Mouse (Mus musculus): ENCODE data around the gene Bckdha. TPM values are rescaled to one million over a fixed set of nuclear protein-coding genes. Genes with fewer than 3 reads are reported as not detected.
A peak's percentile ranks its signal among the peaks of the same experiment; 100 is the strongest.

The Bckdha gene
- polyA plus RNA-seq, 1 experiment from 2014 or later, result 50.7 TPM

- Histone ChIP-seq H3K27me3 (peaks cover 76% of the 10 kb centered on the region), H3K9ac (peak overlapping the region; percentile 66; the same call in 1 of the 2 replicates), H3K27ac (replicated peaks) (no peak overlapping the region), H3K4me3 (peak overlapping the region; percentile 44), H3K9me3 (no peaks in the 10 kb centered on the region), H3K4me2 (peak overlapping the region; percentile 59), H3K36me3 (no peaks in the 10 kb centered on the region), H3K4me1 (replicated peaks) (peaks cover 41% of the 10 kb centered on the region)
- no peak for ATAC-seq (ENCODE audit: low read depth)
- WGBS, result 14% methylated on average over 12 of the region's 12 CpGs
These were observed 30.8 kb upstream of the Bckdha start for GRCm38 (mm10) chr7:25689603-25690021.

- Histone ChIP-seq H3K4me1 (replicated peaks) (peaks cover 41% of the 10 kb centered on the region), H3K9me3 (no peaks in the 10 kb centered on the region), H3K27me3 (peaks cover 77% of the 10 kb centered on the region), H3K4me2 (peak overlapping the region; percentile 59), H3K4me3 (peak overlapping the region; percentile 44), H3K9ac (peak overlapping the region; percentile 66), H3K27ac (replicated peaks) (no peak overlapping the region), H3K36me3 (no peaks in the 10 kb centered on the region)
- WGBS, result 2% methylated on average over 51 of the region's 52 CpGs
- ATAC-seq (ENCODE audit: low read depth), result 0 out of 2 replicates have a peak, but pooled peaks have one; percentile 23
These were observed 30.2 kb upstream of the Bckdha start for GRCm38 (mm10) chr7:25688810-25689586.

- H3K27me3 ChIP-seq, result peaks cover 77% of the 10 kb centered on the region
- H3K27ac ChIP-seq (replicated peaks), result no peak overlapping the region
- peak overlapping the region; percentile 59 for H3K4me2 ChIP-seq
- under 1% methylated on average over 47 of the region's 47 CpGs for WGBS
- peak overlapping the region; percentile 66 for H3K9ac ChIP-seq
- no peaks in the 10 kb centered on the region for H3K36me3 ChIP-seq
- H3K9me3 ChIP-seq, result no peaks in the 10 kb centered on the region
- peak overlapping the region; percentile 44 for H3K4me3 ChIP-seq
- H3K4me1 ChIP-seq (replicated peaks), result peaks cover 41% of the 10 kb centered on the region
- ATAC-seq (ENCODE audit: low read depth), result no peak
These were observed 29.1 kb upstream of the Bckdha start for GRCm38 (mm10) chr7:25687811-25688401.

GRCm38 (mm10) chr7:25686680-25687531, 28.1 kb upstream of the Bckdha start, which contains the start of gene Tgfb1:
Gene Tgfb1 (plus strand): TSS chr7:25687002.
- peaks cover 47% of the 10 kb centered on the region for H3K4me1 ChIP-seq (replicated peaks)
- 1% methylated on average over 53 of the region's 69 CpGs for WGBS
- H3K9ac ChIP-seq, result peak within 1 kb of the TSS; percentile 66
- H3K4me2 ChIP-seq, result peak within 1 kb of the TSS; percentile 59
- H3K36me3 ChIP-seq, result no peaks in the 10 kb centered on the region
- H3K9me3 ChIP-seq, result no peaks in the 10 kb centered on the region
- peak within 1 kb of the TSS; percentile 44 for H3K4me3 ChIP-seq
- no peak within 1 kb of the TSS for H3K27ac ChIP-seq (replicated peaks)
- ATAC-seq (ENCODE audit: low read depth), result peak; percentile 32; the same call in 1 of the 2 replicates
- H3K27me3 ChIP-seq, result peaks cover 71% of the 10 kb centered on the region

GRCm38 (mm10) chr7:25685926-25686470, 27.2 kb upstream of the Bckdha start:
- peak overlapping the region; percentile 44; the same call in 1 of the 2 replicates for H3K4me3 ChIP-seq
- 65% methylated on average over 21 of the region's 21 CpGs for WGBS
- H3K36me3 ChIP-seq, result no peaks in the 10 kb centered on the region
- no peak overlapping the region for H3K27ac ChIP-seq (replicated peaks)
- H3K4me1 ChIP-seq (replicated peaks), result peaks cover 56% of the 10 kb centered on the region
- H3K4me2 ChIP-seq, result peak overlapping the region; percentile 59
- H3K9me3 ChIP-seq, result no peaks in the 10 kb centered on the region
- peaks cover 65% of the 10 kb centered on the region for H3K27me3 ChIP-seq
- ATAC-seq (ENCODE audit: low read depth), result no peak
- H3K9ac ChIP-seq, result no peak overlapping the region

- Histone ChIP-seq H3K36me3 (no peaks in the 10 kb centered on the region), H3K9me3 (no peaks in the 10 kb centered on the region), H3K27ac (replicated peaks) (no peak overlapping the region), H3K9ac (no peak overlapping the region), H3K27me3 (peaks cover 51% of the 10 kb centered on the region), H3K4me2 (no peak overlapping the region), H3K4me1 (replicated peaks) (peaks cover 63% of the 10 kb centered on the region), H3K4me3 (no peak overlapping the region)
- ATAC-seq (ENCODE audit: low read depth), result no peak
- WGBS, result 84% methylated on average over 6 of the region's 6 CpGs
These were observed 25.9 kb upstream of the Bckdha start for GRCm38 (mm10) chr7:25684659-25685058.

GRCm38 (mm10) chr7:25683474-25684180, 24.8 kb upstream of the Bckdha start:
- Histone ChIP-seq H3K4me2 (no peak overlapping the region), H3K4me3 (no peak overlapping the region), H3K27ac (replicated peaks) (no peak overlapping the region), H3K9ac (no peak overlapping the region), H3K9me3 (no peaks in the 10 kb centered on the region), H3K4me1 (replicated peaks) (peaks cover 53% of the 10 kb centered on the region), H3K36me3 (no peaks in the 10 kb centered on the region), H3K27me3 (peaks cover 48% of the 10 kb centered on the region)
- 68% methylated on average over 7 of the region's 7 CpGs for WGBS
- no peak for ATAC-seq (ENCODE audit: low read depth)

- H3K27ac ChIP-seq (replicated peaks), result peak overlapping the region; percentile 94
These were observed 22.8 kb upstream of the Bckdha start for GRCm38 (mm10) chr7:25681341-25682231.

GRCm38 (mm10) chr7:25680514-25681258, 21.9 kb upstream of the Bckdha start, which contains the start of gene B9d2:
Gene B9d2 (plus strand): TSS chr7:25680780.
- H3K27ac ChIP-seq (replicated peaks), result peak within 1 kb of the TSS; percentile 94
- H3K4me1 ChIP-seq (replicated peaks), result peaks cover 33% of the 10 kb centered on the region
- peak within 1 kb of the TSS; percentile 49 for H3K4me3 ChIP-seq
- no peaks in the 10 kb centered on the region for H3K9me3 ChIP-seq
- no peaks in the 10 kb centered on the region for H3K36me3 ChIP-seq
- WGBS, result under 1% methylated on average over 46 of the region's 46 CpGs
- H3K4me2 ChIP-seq, result peak within 1 kb of the TSS; percentile 55
- peak within 1 kb of the TSS; percentile 69 for H3K9ac ChIP-seq
- H3K27me3 ChIP-seq, result peaks cover 32% of the 10 kb centered on the region
- ATAC-seq (ENCODE audit: low read depth), result peak; percentile 91

More at GRCm38 (mm10) chr7:25681341-25682231, 22.8 kb upstream of the Bckdha start:
- peaks cover 32% of the 10 kb centered on the region for H3K27me3 ChIP-seq
- no peaks in the 10 kb centered on the region for H3K36me3 ChIP-seq
- peak overlapping the region; percentile 69 for H3K9ac ChIP-seq
- peak overlapping the region; percentile 55 for H3K4me2 ChIP-seq
- no peaks in the 10 kb centered on the region for H3K9me3 ChIP-seq
- peaks cover 38% of the 10 kb centered on the region for H3K4me1 ChIP-seq (replicated peaks)
- 59% methylated on average over 15 of the region's 15 CpGs for WGBS
- ATAC-seq (ENCODE audit: low read depth), result peak; percentile 9; the same call in 1 of the 2 replicates
- H3K4me3 ChIP-seq, result peak overlapping the region; percentile 49

- 8% methylated on average over 6 of the region's 6 CpGs for WGBS
- Histone ChIP-seq H3K36me3 (no peaks in the 10 kb centered on the region), H3K4me1 (replicated peaks) (peaks cover 39% of the 10 kb centered on the region), H3K9ac (peak overlapping the region; percentile 69; the same call in 1 of the 2 replicates), H3K4me3 (peak overlapping the region; percentile 49), H3K27me3 (peaks cover 32% of the 10 kb centered on the region), H3K4me2 (peak overlapping the region; percentile 55), H3K9me3 (no peaks in the 10 kb centered on the region), H3K27ac (replicated peaks) (peak overlapping the region; percentile 94; the same call in 1 of the 2 replicates)
- no peak for ATAC-seq (ENCODE audit: low read depth)
These were observed 21.2 kb upstream of the Bckdha start for GRCm38 (mm10) chr7:25679971-25680370.
